Mouse (Mus musculus) megakaryocyte-erythroid progenitor cell, adult 5-6 weeks (primary cell): ENCODE results near the gene Nalcn. TPM values are rescaled to one million over a fixed set of nuclear protein-coding genes. Genes with fewer than 3 reads are reported as not detected.

ENCODE experiments used
- ATAC-seq: replicated peaks from 2 replicates; pipeline ENCODE4 v1.8.0; 2016; ENCODE audit warnings: mild to moderate bottlenecking, inconsistent platforms; ENCODE audit not compliant: severe bottlenecking, poor library complexity, low FRiP score, low TSS enrichment
- total RNA-seq, 2 experiments: library from RNA; stranded (forward) in 1 of 2; stranded (reverse) in 1 of 2; fragments of 200-1000, 215-1000 nt in 1 of 2; fragments of >200 nt in 1 of 2; fragmentation: Nextera tagmentation in 1 of 2; gene quantifications; 2 replicates each; pipeline ENCODE4 v1.2.3; 2014 to 2017

Gene Nalcn
- total RNA-seq, 2 experiments from 2014 or later, result not detected

DNA sequence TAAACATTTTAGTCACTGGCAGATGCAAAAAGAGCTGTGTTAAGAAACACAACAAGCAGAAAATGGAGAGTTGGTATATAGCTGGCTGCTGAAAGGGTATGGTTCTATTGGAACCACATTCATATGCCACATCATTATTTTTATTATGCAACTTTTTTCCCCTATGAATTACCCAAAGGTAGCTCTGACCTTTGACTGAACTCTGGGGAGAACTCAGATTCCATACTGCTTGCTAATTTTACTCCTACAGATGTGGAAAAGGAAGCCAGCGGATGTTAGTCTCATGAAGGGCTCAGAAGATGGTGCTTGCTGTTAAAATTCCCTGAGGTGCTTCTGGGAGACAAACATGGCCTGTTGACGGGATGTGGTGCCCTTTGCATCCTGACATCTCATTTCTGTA, 389.9 kb downstream of the Nalcn start:
- ATAC-seq, result no peak

DNA sequence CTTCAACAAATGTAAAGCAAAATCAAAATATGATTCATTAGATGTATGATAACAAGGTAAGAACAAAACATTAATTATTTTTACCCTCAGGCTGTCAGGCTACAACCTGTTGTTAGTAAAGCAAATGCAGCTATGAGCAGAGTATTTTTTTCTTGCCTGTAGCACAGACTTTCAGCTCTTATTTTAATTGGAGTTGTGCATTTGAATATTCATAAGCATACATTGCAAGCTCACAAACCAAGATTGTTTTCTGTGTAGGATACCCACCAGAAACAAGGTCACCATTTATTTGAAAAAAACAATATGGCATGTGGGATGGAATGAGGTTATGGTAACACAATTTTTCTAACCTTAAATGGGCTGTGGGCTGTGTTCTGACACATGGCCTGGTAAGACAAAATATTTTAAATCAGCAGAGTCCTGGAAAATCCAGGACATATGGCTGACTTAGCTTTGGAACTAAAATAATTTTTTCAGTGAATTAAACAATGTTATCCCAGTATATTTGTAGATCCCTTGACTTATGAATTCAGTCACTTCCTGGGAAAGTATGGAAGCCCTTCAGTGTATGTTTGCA, 394.2 kb downstream of the Nalcn start:
- ATAC-seq, result no peak

Other genes starting within 250 kb of the Nalcn start
- gene Itgbl1, start 32.8 kb upstream of the Nalcn start, total RNA-seq (2014; fragmentation: Nextera tagmentation), result not detected in 2 replicates
- gene Itgbl1, start 32.8 kb upstream of the Nalcn start, total RNA-seq (2017), result not detected in 2 replicates